Mouse (Mus musculus): Measurements from ENCODE around the gene Ackr1. TPM values are rescaled to one million over a fixed set of nuclear protein-coding genes. Genes with fewer than 3 reads are reported as not detected.
A peak's percentile ranks its signal among the peaks of the same experiment; 100 is the strongest.

Gene Ackr1
- polyA plus RNA-seq, 1 experiment from 2014 or later: 0.64 TPM

- peaks cover 1% of the 10 kb centered on the region; the same call in 1 of the 2 replicates for H3K4me1 ChIP-seq (ENCODE audit: control insufficient read depth, insufficient read depth, low read length)
- H3K9ac ChIP-seq (ENCODE audit: low read length): no peak overlapping the region
- H3K4me2 ChIP-seq (ENCODE audit: low read depth, low read length): no peak overlapping the region
- H3K27me3 ChIP-seq (ENCODE audit: control insufficient read depth, insufficient read depth, low read length): no peaks in the 10 kb centered on the region
- no peak for ATAC-seq (replicated peaks; ENCODE audit: extremely low read depth, insufficient read depth, low FRiP score)
- no peak overlapping the region for H3K27ac ChIP-seq (ENCODE audit: low read length)
- no peaks in the 10 kb centered on the region for H3K36me3 ChIP-seq (ENCODE audit: control insufficient read depth, insufficient read depth)
- no peaks in the 10 kb centered on the region for H3K9me3 ChIP-seq (replicated peaks; ENCODE audit: control insufficient read depth, low read length)
- WGBS: 59% methylated on average over 7 of the region's 7 CpGs
- H3K4me3 ChIP-seq (ENCODE audit: low read length): no peak overlapping the region
Measured at GRCm38 (mm10) chr1:173355107-173355846, 21.7 kb upstream of the Ackr1 start.

- peak within 1 kb of the TSS; percentile 31 for H3K4me3 ChIP-seq (ENCODE audit: low read length)
- H3K27ac ChIP-seq (ENCODE audit: low read length): no peak within 1 kb of the TSS
- WGBS: 11% methylated on average over 10 of the region's 10 CpGs
- no peak for ATAC-seq (replicated peaks; ENCODE audit: extremely low read depth, insufficient read depth, low FRiP score)
- H3K27me3 ChIP-seq (ENCODE audit: control insufficient read depth, insufficient read depth, low read length): no peaks in the 10 kb centered on the region
- no peak within 1 kb of the TSS for H3K9ac ChIP-seq (ENCODE audit: low read length)
- peak within 1 kb of the TSS; percentile 61 for H3K4me2 ChIP-seq (ENCODE audit: low read depth, low read length)
- no peaks in the 10 kb centered on the region for H3K9me3 ChIP-seq (replicated peaks; ENCODE audit: control insufficient read depth, low read length)
- H3K36me3 ChIP-seq (ENCODE audit: control insufficient read depth, insufficient read depth): no peaks in the 10 kb centered on the region
- peaks cover 6% of the 10 kb centered on the region for H3K4me1 ChIP-seq (ENCODE audit: control insufficient read depth, insufficient read depth, low read length)
Measured at GRCm38 (mm10) chr1:173350372-173350957, 16.9 kb upstream of the Ackr1 start, which contains the start of gene Aim2. TSS of gene Aim2 (plus strand) at chr1:173350879.

GRCm38 (mm10) chr1:173349946-173350345, 16.4 kb upstream of the Ackr1 start:
- ATAC-seq (replicated peaks; ENCODE audit: extremely low read depth, insufficient read depth, low FRiP score): peak; percentile 55; the same call in 1 of the 2 replicates
- H3K27ac ChIP-seq (ENCODE audit: low read length): no peak overlapping the region
- WGBS: 3% methylated on average over 6 of the region's 6 CpGs
- H3K36me3 ChIP-seq (ENCODE audit: control insufficient read depth, insufficient read depth): no peaks in the 10 kb centered on the region
- peak overlapping the region; percentile 31 for H3K4me3 ChIP-seq (ENCODE audit: low read length)
- peak overlapping the region; percentile 61 for H3K4me2 ChIP-seq (ENCODE audit: low read depth, low read length)
- H3K27me3 ChIP-seq (ENCODE audit: control insufficient read depth, insufficient read depth, low read length): no peaks in the 10 kb centered on the region
- H3K4me1 ChIP-seq (ENCODE audit: control insufficient read depth, insufficient read depth, low read length): peaks cover 6% of the 10 kb centered on the region
- H3K9ac ChIP-seq (ENCODE audit: low read length): no peak overlapping the region
- no peaks in the 10 kb centered on the region for H3K9me3 ChIP-seq (replicated peaks; ENCODE audit: control insufficient read depth, low read length)

- 65% methylated on average over 5 of the region's 5 CpGs for WGBS
- H3K4me3 ChIP-seq (ENCODE audit: low read length): no peak overlapping the region
- H3K4me2 ChIP-seq (ENCODE audit: low read depth, low read length): no peak overlapping the region
- no peak overlapping the region for H3K9ac ChIP-seq (ENCODE audit: low read length)
- H3K4me1 ChIP-seq (ENCODE audit: control insufficient read depth, insufficient read depth, low read length): peaks cover 6% of the 10 kb centered on the region
- H3K27ac ChIP-seq (ENCODE audit: low read length): no peak overlapping the region
- no peaks in the 10 kb centered on the region for H3K9me3 ChIP-seq (replicated peaks; ENCODE audit: control insufficient read depth, low read length)
- H3K27me3 ChIP-seq (ENCODE audit: control insufficient read depth, insufficient read depth, low read length): no peaks in the 10 kb centered on the region
- no peaks in the 10 kb centered on the region for H3K36me3 ChIP-seq (ENCODE audit: control insufficient read depth, insufficient read depth)
- ATAC-seq (replicated peaks; ENCODE audit: extremely low read depth, insufficient read depth, low FRiP score): no peak
Measured at GRCm38 (mm10) chr1:173349192-173349591, 15.6 kb upstream of the Ackr1 start.

GRCm38 (mm10) chr1:173348527-173348926, 15.0 kb upstream of the Ackr1 start:
- Histone ChIP-seq H3K27ac (ENCODE audit: low read length) (no peak overlapping the region), H3K9ac (ENCODE audit: low read length) (no peak overlapping the region), H3K36me3 (ENCODE audit: control insufficient read depth, insufficient read depth) (no peaks in the 10 kb centered on the region), H3K9me3 (replicated peaks; ENCODE audit: control insufficient read depth, low read length) (no peaks in the 10 kb centered on the region), H3K4me1 (ENCODE audit: control insufficient read depth, insufficient read depth, low read length) (peaks cover 6% of the 10 kb centered on the region), H3K4me3 (ENCODE audit: low read length) (no peak overlapping the region), H3K27me3 (ENCODE audit: control insufficient read depth, insufficient read depth, low read length) (no peaks in the 10 kb centered on the region), H3K4me2 (ENCODE audit: low read depth, low read length) (no peak overlapping the region)
- no peak for ATAC-seq (replicated peaks; ENCODE audit: extremely low read depth, insufficient read depth, low FRiP score)
- 11% methylated on average over 1 of the region's 1 CpGs for WGBS

GRCm38 (mm10) chr1:173345112-173345511, 11.6 kb upstream of the Ackr1 start:
- WGBS: 87% methylated on average over 4 of the region's 4 CpGs
- no peak for ATAC-seq (replicated peaks; ENCODE audit: extremely low read depth, insufficient read depth, low FRiP score)
- no peaks in the 10 kb centered on the region for H3K36me3 ChIP-seq (ENCODE audit: control insufficient read depth, insufficient read depth)
- H3K4me1 ChIP-seq (ENCODE audit: control insufficient read depth, insufficient read depth, low read length): peaks cover 3% of the 10 kb centered on the region
- H3K9ac ChIP-seq (ENCODE audit: low read length): no peak overlapping the region
- H3K4me2 ChIP-seq (ENCODE audit: low read depth, low read length): no peak overlapping the region
- H3K4me3 ChIP-seq (ENCODE audit: low read length): no peak overlapping the region
- no peaks in the 10 kb centered on the region for H3K9me3 ChIP-seq (replicated peaks; ENCODE audit: control insufficient read depth, low read length)
- H3K27me3 ChIP-seq (ENCODE audit: control insufficient read depth, insufficient read depth, low read length): no peaks in the 10 kb centered on the region
- H3K27ac ChIP-seq (ENCODE audit: low read length): no peak overlapping the region

- H3K4me2 ChIP-seq (ENCODE audit: low read depth, low read length): no peak overlapping the region
- 70% methylated on average over 3 of the region's 3 CpGs for WGBS
- H3K9ac ChIP-seq (ENCODE audit: low read length): no peak overlapping the region
- no peaks in the 10 kb centered on the region for H3K36me3 ChIP-seq (ENCODE audit: control insufficient read depth, insufficient read depth)
- ATAC-seq (replicated peaks; ENCODE audit: extremely low read depth, insufficient read depth, low FRiP score): no peak
- peaks cover 2% of the 10 kb centered on the region; the same call in 1 of the 2 replicates for H3K4me1 ChIP-seq (ENCODE audit: control insufficient read depth, insufficient read depth, low read length)
- no peak overlapping the region for H3K27ac ChIP-seq (ENCODE audit: low read length)
- H3K27me3 ChIP-seq (ENCODE audit: control insufficient read depth, insufficient read depth, low read length): no peaks in the 10 kb centered on the region
- no peak overlapping the region for H3K4me3 ChIP-seq (ENCODE audit: low read length)
- H3K9me3 ChIP-seq (replicated peaks; ENCODE audit: control insufficient read depth, low read length): no peaks in the 10 kb centered on the region
Measured at GRCm38 (mm10) chr1:173343934-173344333, 10.4 kb upstream of the Ackr1 start.

- H3K27ac ChIP-seq (ENCODE audit: low read length): no peak overlapping the region
- H3K4me2 ChIP-seq (ENCODE audit: low read depth, low read length): no peak overlapping the region
- no peaks in the 10 kb centered on the region for H3K27me3 ChIP-seq (ENCODE audit: control insufficient read depth, insufficient read depth, low read length)
- no peak for ATAC-seq (replicated peaks; ENCODE audit: extremely low read depth, insufficient read depth, low FRiP score)
- H3K9ac ChIP-seq (ENCODE audit: low read length): no peak overlapping the region
- no peaks in the 10 kb centered on the region for H3K9me3 ChIP-seq (replicated peaks; ENCODE audit: control insufficient read depth, low read length)
- H3K36me3 ChIP-seq (ENCODE audit: control insufficient read depth, insufficient read depth): no peaks in the 10 kb centered on the region
- H3K4me3 ChIP-seq (ENCODE audit: low read length): no peak overlapping the region
- no peaks in the 10 kb centered on the region for H3K4me1 ChIP-seq (ENCODE audit: control insufficient read depth, insufficient read depth, low read length)
- WGBS: 78% methylated on average over 1 of the region's 1 CpGs
Measured at GRCm38 (mm10) chr1:173342425-173342824, 8.9 kb upstream of the Ackr1 start.

- 4% methylated on average over 2 of the region's 2 CpGs for WGBS
- no peaks in the 10 kb centered on the region for H3K36me3 ChIP-seq (ENCODE audit: control insufficient read depth, insufficient read depth)
- no peak overlapping the region for H3K4me2 ChIP-seq (ENCODE audit: low read depth, low read length)
- H3K9me3 ChIP-seq (replicated peaks; ENCODE audit: control insufficient read depth, low read length): no peaks in the 10 kb centered on the region
- H3K9ac ChIP-seq (ENCODE audit: low read length): no peak overlapping the region
- H3K27ac ChIP-seq (ENCODE audit: low read length): no peak overlapping the region
- no peak overlapping the region for H3K4me3 ChIP-seq (ENCODE audit: low read length)
- no peaks in the 10 kb centered on the region for H3K4me1 ChIP-seq (ENCODE audit: control insufficient read depth, insufficient read depth, low read length)
- no peaks in the 10 kb centered on the region for H3K27me3 ChIP-seq (ENCODE audit: control insufficient read depth, insufficient read depth, low read length)
- ATAC-seq (replicated peaks; ENCODE audit: extremely low read depth, insufficient read depth, low FRiP score): no peak
Measured at GRCm38 (mm10) chr1:173339543-173339942, 6.0 kb upstream of the Ackr1 start.

Measured in heart, embryonic 16.5 days (tissue).